Mouse (Mus musculus): Measurements from ENCODE around the gene Ctsll3.

DNA sequence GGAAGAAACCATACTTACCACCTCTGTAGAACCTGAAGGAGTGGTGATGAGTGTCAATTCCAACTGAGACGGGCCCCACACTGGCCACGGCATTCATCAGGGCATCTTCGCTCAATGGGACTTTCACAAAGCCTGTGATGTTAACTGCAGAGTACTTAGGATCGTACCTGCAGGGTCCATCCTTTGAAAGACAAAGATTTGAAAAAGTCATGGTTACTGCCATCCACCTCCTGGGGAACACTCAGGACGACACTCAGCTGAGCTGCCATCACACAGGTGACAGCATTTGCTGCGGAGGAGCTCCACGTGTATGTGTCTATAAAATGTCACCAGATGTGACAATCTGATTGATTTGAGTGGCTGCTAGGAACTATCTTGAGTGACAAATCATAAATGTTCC lies 19.3 kb downstream of the Ctsll3 start:
- TF ChIP-seq CTCF (IDR thresholded peaks at IDR 0.05; ENCODE audit: extremely low read depth, insufficient read length, insufficient replicate concordance, low read depth, low read length) (no peak), POLR2A (IDR thresholded peaks at IDR 0.05; ENCODE audit: low read depth, low read length) (no peak)
